Mouse (Mus musculus): ENCODE measurements around the gene Slc29a1.
"Not testable (repeated sequence)": the region's sequence is repeated elsewhere in the genome, so short reads cannot be mapped to it uniquely, and the experiment has no call there.

Gene Slc29a1

GRCm38 (mm10) chr17:45599446-45600242, at the start of gene Slc29a1:
TSS of gene Slc29a1 (minus strand) at chr17:45599606.
- no peak for DNase-seq (ENCODE audit: low spot score in 2 of 2)

GRCm38 (mm10) chr17:45644185-45644584, 44.8 kb upstream of the Slc29a1 start:
- no peak for DNase-seq (ENCODE audit: low spot score in 2 of 2)

DNA sequence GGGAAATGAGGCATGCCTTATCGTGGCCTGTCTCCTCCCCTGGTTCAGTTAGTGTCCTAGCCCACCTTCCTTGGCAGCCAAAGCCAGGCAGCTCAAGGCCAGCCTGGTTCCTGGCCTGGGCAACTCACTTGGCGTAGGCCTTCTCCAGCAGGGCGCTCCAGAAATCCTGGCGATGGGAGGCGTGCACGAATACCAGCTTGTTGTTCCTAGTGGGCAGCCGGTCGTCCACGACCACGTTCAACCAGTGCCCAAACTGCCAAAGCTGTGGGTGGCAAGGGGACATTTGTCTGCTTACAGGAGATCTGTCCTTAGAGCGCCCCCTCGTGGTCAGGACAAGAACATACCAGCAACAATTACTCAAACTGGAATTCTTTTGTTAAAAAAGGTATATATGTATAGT, 43.3 kb upstream of the Slc29a1 start:
- DNase-seq (ENCODE audit: low spot score in 2 of 2) = peak; percentile 57 to 62

DNA sequence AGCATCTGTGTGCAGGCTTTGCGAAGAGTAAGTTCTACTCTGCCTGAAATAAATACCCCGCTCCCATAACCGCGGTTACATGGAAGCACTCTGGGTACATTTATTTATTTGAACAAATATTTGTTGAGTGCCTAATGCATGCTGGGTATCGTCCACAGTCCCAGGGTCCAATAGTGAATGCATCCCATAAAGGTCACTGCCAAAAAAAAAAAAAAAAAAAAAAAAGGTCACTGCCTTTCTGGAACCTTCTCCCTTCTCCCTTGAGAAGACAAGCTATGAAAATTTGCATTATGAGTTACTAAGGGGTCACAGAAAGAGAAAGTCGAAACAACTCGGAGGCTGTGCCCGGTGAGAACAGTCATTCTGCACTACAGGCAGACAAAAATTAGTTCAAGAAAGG, 42.6 kb upstream of the Slc29a1 start:
- no peak for DNase-seq (ENCODE audit: low spot score in 2 of 2)

DNA sequence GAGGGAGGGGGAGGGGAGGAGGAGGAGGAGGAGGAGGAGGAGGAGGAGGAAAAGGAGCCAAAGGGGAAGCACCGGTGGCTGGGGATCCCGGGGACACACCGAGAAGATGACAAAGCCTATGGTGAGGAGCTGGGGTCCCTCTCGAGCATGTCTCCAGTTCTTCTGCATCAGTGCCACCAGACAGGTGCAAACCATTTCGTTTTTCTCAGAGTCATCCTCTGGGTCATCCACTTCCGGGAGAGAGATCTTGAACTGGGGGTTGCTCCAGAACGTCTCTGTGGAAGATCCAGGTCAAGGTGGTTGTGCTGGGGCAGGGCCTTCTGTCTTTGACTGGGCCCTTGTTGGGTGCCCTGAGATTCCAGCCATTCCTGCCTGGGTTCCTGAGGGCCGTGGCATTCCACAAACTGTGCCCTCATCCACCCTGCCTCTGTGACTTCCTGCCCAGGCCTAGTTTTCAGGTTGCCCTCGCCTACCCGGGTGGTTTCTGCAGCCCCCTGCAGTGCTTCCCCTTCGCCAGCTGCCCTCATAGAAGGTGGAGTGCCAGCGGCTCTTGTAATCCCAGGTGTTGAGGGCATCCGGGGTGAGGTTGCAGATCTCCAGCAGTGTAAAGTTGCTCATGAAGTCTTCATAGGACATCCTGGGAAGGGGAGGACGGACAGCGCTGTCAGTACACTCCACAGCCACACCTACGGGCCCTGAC, 39.3 kb upstream of the Slc29a1 start:
- DNase-seq (ENCODE audit: low spot score in 2 of 2) = no peak

GRCm38 (mm10) chr17:45634033-45634432, 34.6 kb upstream of the Slc29a1 start:
- no peak for DNase-seq (ENCODE audit: low spot score in 2 of 2)

- DNase-seq (ENCODE audit: low spot score in 2 of 2) = no peak
These were observed 32.5 kb upstream of the Slc29a1 start for GRCm38 (mm10) chr17:45631940-45632339.

GRCm38 (mm10) chr17:45630992-45631391, 31.6 kb upstream of the Slc29a1 start:
- no peak for DNase-seq (ENCODE audit: low spot score in 2 of 2)

- peak; percentile 53 to 60 for DNase-seq (ENCODE audit: low spot score in 2 of 2)
These were observed 30.7 kb upstream of the Slc29a1 start for GRCm38 (mm10) chr17:45629861-45630694.

- no peak for DNase-seq (ENCODE audit: low spot score in 2 of 2)
These were observed 29.8 kb upstream of the Slc29a1 start for GRCm38 (mm10) chr17:45628885-45629855.

DNA sequence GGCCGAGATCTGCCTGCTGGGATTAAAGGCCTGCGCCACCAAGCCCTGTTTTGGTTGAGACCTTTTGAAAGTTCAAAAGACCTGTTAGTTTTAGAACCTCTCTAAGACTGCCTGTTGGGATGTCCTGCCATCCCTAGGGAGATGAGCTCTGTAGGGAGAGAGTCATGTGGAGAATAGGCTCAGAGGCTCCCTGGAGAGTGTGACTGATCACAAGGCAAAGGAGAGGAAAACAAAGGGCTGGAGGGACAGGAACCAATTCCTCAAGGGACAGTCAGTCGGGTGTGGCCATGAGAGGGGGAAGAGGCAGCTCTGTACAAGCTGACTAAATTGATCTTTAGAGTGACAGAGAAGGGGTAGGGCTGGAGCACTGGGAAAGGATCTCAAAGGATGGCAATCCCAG, 28.8 kb upstream of the Slc29a1 start:
- DNase-seq (ENCODE audit: low spot score in 2 of 2) = no peak

GRCm38 (mm10) chr17:45626577-45627134, 27.2 kb upstream of the Slc29a1 start:
- peak; percentile 44 to 66 for DNase-seq (ENCODE audit: low spot score in 2 of 2)

- not testable (repeated sequence) for DNase-seq (ENCODE audit: low spot score in 2 of 2)
These were observed 24.0 kb upstream of the Slc29a1 start for GRCm38 (mm10) chr17:45623425-45623824.

DNA sequence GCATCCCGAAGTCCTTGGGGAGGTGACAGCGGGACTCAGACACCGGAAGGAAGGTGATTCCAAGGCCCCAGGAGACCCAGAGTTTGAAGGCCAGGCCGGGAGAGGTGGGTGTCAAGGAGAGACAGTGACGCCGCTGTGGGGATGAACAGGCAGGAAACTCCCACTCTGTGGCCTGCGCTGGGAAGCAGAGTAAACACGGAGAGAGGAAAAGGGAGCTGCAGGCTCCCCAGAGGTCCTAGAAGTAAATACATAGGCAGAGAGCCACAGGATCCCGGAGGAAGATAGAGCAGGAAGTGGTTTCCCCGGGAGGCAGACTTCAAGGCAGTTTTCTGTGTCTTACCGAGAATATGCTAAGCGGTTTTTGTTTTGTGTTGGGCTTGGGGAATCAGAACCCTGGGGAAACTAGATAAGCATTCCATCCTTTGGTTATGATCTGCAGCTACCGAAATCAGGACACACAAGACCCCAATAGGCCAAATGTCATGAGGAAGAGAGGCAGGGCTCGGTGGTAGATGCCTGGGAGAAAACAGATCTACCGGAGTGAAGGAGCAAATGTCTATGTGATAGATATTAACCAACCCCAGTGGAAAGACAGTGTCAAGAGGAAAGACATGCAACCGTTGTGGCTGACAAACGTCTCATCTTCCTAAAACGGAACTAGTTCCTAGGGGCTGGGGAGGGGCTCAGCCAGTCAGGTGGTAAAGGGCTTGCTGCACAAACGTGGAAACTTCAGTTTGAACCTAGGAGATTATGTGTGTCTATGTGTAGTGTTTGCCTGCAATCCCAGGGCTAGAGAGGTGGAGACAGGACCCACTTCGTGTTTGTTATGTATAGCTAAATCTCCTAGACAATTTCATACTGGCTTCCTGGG, 20.2 kb upstream of the Slc29a1 start:
- DNase-seq (ENCODE audit: low spot score in 2 of 2) = no peak

GRCm38 (mm10) chr17:45618941-45619385, 19.6 kb upstream of the Slc29a1 start:
- DNase-seq (ENCODE audit: low spot score in 2 of 2) = no peak

- DNase-seq (ENCODE audit: low spot score in 2 of 2) = no peak
These were observed 18.2 kb upstream of the Slc29a1 start for GRCm38 (mm10) chr17:45617655-45618054.

GRCm38 (mm10) chr17:45616679-45617078, 17.3 kb upstream of the Slc29a1 start:
- no peak for DNase-seq (ENCODE audit: low spot score in 2 of 2)

DNA sequence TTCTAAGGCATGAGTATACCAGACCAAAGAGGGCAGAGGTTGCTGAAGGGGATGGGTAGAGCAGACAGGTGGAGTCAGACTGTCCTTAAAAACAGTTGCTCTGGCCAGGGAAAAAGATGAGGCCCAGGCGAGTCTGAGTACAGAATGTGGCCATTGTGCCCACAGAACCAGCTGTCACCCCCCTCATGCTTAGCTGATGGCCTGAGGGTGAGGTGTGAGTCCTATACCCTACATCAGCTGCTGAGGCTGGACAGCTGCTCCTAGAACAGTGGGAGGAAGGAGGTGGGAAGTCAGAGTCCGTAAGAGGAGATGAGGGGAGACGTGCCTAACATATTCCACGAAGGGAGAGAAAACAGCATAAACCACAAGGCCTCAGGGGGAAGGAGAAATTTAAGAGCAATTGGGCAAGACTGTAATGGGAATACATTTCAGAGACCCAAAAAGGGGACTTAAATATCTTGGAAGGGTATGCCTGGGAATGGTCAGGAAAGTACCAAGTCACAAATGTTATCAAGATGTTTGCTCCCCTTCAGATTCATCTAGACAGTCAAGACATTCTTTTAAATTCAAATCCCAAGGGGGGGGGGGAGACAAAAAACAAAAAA, 16.7 kb upstream of the Slc29a1 start:
- no peak for DNase-seq (ENCODE audit: low spot score in 2 of 2)

DNA sequence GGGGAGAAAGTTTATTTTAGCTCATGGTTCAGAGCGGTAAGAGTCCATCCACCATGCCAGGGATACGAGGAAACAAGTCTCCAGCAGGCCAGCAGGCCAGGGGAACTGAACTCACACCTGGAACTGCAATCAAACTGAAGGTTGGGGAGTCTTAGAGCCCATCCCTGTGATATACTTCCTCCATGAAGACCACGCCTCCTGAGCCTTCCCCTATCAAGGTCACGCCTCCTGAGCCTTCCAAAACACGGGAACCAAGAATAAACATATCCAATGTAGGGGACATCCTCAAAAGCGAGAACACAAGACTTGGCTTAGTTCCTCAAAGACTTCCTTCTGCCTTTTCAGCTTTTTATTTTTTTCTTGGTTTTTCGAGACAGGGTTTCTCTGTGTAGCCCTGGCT, 13.5 kb upstream of the Slc29a1 start:
- DNase-seq (ENCODE audit: low spot score in 2 of 2) = no peak
